Mouse (Mus musculus) c-Kit-positive CD71-negative TER-119-negative erythroid progenitor cells, embryonic 14.5 days (primary cell): Measurements from ENCODE around the gene Otof.

Experiments
- DNase-seq: peaks from one replicate; pipeline ENCODE4 v3.0.0-alpha.2; 2013; ENCODE audit warnings: low read depth

The Otof gene

DNA sequence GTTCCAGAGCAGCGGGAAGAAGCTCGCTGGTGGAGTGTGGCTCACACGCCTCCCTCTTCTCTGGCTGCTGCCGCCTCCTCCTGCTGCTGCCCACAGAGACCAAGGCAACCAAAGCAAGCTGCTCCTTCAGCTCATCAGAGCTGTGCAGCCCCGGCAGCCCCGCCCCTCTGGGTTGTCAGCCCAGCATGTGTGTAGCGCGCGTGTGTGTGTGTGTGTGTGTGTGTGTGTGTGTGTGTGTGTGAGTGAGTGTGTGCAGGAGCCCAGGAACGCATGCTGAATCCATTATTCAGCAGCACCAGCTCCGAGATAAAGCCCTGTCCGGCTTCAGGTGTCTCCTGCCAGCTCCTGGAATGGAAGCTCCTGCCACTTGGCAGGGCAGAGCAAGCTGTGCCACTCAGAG is at the start of gene Otof:
Gene Otof, minus strand, starts transcription at position 112 of the 400 bp plus-strand sequence.
- DNase-seq = no peak

GRCm38 (mm10) chr5:30497299-30497698 is 35.6 kb upstream of the Otof start:
- no peak for DNase-seq

DNA sequence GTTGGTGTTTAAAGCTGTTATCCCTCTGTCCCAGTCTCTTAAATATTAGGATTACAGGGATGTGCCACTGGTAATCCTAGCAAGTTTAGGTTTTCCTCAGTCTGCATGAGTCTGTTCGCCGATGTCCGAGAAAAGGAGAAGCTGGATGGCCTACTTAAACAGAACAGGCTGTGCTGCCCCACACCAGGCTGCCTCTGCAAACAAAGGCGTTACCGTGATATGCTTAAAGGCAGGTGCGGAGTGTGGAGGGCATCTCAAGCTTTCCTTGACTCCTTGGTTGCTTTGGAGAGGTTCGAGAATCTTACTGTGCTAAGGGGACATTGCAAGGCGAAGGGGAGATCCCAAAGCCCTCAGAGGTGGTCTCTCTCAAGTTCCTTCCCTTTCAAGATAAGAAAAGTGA is 35.1 kb upstream of the Otof start:
- DNase-seq = no peak

GRCm38 (mm10) chr5:30495288-30495687 is 33.6 kb upstream of the Otof start:
- no peak for DNase-seq

GRCm38 (mm10) chr5:30494606-30495005 is 32.9 kb upstream of the Otof start:
- no peak for DNase-seq

- DNase-seq = no peak
These were observed 32.0 kb upstream of the Otof start for GRCm38 (mm10) chr5:30493723-30494122.

GRCm38 (mm10) chr5:30490845-30491244 is 29.1 kb upstream of the Otof start:
- DNase-seq = no peak

DNA sequence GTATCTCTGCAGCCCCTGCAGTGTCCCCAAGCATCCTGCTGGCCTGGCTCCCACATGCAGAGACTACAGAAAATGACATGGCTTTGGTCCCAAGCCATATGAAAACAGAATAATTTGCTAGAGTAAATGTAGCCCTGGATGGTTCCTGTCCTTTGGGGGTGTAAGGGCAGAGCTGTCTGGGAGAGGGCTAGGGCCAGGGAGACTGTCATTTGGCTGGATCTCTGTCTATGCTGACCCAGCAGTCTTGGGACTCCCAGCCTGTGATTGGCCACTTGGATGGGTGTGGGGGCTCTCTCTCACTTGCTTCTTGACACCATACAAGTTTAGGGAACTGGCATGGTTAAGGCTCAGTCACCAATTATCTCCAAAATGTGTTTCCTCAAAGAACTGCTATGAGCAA is 28.5 kb upstream of the Otof start:
- DNase-seq = no peak

GRCm38 (mm10) chr5:30485136-30485535 is 23.4 kb upstream of the Otof start:
- no peak for DNase-seq

GRCm38 (mm10) chr5:30484591-30484990 is 22.9 kb upstream of the Otof start:
- DNase-seq = no peak

DNA sequence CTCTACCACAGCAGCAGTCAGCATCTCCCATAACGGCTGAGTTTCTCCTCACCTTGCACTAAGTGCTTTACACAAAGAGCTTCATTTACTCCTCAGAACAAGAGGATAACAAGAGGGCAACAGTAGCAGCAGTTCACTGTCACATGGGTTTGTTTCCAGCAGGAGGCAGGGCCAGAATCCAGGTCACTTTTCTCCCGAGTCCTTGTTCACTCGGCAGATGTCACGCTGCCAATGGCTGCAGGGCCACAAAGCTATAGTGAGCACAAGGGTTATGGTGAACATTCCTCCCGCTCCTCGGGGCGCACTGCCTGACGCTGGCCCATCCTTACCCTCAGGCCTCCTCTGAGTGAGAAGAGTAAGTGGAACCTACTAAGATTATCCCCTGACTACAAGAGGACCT is 21.8 kb upstream of the Otof start:
- no peak for DNase-seq

DNA sequence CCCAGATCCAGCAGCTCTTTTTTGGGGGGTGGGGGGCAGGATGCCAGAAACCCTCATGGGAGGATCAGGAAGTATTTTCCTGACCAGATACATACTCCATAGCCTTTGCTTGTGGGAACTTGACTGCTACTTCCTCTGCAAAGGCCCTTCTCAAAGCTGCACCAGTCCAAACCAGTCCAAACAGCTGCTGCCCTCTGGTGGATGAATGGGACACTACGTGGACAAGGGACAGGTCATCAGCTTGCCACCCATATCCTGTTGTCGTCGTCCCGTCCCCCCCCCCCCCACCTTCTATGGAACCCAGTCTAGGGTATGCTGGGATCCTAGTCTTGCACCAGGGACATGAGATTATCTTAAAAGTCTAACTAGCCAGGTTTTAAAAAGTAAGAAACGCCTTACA is 20.6 kb upstream of the Otof start:
- DNase-seq = peak; percentile 63

DNA sequence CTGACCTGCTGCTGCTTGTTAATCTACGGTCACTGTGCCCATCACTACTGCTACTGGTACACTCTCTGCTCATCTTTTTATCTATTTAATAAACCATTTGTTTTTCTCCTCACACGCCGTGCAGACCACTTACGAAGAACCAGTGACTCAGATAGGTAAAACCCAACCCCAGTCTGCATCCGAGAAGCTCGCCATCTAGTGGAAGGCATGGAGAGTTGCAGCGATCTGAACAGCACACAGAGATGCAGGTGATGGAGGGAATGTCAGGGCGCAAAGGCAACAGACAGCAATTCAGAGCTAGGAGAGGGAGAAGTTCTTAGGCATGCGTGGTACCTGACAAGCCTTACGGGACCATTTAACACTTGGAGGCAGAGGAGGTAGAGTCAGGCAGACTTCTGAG is 14.8 kb upstream of the Otof start:
- peak; percentile 10 for DNase-seq

DNA sequence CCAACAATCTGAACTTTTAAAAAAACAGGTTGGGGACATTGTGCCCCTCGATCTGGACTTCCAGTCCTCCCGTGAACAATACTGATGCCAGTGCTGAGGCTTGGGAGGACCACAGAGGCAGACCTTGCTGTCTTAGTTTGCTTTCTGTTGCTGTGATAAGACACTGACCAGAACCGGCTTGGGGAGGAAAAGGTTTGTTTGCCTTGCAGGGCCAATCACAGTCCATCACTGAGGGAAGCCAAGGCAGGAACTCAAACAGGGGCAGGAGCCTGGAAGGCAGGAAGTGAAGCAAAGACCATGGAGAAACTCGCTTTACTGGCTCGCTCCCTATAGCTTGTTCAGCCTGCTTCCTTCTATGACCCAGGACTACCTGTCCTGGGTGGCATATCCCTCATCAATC is 10.4 kb upstream of the Otof start:
- DNase-seq = no peak

GRCm38 (mm10) chr5:30470454-30470853 is 8.7 kb upstream of the Otof start:
- DNase-seq = no peak

- DNase-seq = no peak
These were observed 4.6 kb upstream of the Otof start for GRCm38 (mm10) chr5:30466315-30466714.

DNA sequence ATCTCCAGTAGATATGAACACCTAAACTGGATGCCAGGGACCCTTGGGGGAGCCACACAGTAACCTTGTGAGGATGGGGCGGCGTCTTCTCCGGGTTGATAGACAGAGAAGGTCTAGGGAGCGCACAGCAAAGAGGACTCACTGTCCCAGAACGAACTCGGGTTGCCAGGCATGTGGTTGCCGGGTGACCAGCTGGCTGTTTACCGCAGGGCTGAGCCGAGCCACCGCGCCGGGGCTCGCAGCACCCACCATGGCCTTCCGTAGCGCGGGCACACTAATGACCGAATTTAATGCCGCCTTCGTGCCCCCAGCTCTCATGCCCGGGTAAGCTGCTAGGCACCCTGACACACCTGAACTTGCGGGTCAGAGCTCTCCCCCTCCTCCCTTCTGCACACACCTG is 4.1 kb upstream of the Otof start, which contains the start of gene 1700001C02Rik:
Gene 1700001C02Rik, plus strand, starts transcription at position 187 of the 400 bp plus-strand sequence.
- DNase-seq = no peak

DNA sequence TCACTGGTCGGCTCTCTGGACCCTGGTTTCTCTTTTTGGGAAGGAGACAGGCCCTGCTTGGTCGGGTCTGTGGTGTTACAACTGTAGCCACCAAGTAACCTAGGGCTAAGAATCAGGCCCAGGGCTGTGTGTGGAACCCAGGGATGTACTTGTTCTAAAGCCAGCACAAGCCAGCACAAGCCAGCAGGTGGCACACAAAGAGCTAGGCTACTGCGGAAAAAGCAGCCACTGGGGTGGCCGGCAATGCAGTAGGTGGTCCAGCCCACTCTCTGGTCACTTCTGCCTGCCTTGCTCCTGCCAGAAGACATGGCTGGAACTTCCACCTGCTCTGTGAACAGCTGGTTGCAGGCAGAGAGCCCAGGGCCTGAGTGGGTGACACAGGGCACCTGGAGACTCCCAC is 1.6 kb downstream of the Otof start:
- no peak for DNase-seq

- DNase-seq = no peak
These were observed 5.7 kb downstream of the Otof start for GRCm38 (mm10) chr5:30456056-30456455.

- DNase-seq = no peak
These were observed 17.3 kb downstream of the Otof start for GRCm38 (mm10) chr5:30444327-30444895.

DNA sequence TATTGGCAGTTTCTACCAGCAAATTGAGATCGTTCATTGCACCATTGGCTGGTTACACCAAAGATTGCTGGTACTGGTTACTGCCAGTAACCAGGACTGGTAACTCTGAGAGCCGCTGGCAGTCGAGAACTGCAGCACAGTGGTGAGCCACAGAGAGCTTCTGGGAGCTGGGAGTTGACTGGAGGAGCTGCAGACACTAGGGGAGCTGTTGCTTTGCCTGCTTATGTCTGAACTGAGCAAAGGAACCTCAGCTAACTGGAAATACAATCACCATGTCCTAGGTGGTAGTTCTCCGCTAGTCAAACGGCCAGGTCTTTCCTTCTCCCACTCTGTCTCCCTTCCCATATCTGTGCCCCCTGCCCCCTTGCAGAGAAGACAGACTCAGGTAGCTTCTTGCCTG is 19.5 kb downstream of the Otof start:
- DNase-seq = no peak

DNA sequence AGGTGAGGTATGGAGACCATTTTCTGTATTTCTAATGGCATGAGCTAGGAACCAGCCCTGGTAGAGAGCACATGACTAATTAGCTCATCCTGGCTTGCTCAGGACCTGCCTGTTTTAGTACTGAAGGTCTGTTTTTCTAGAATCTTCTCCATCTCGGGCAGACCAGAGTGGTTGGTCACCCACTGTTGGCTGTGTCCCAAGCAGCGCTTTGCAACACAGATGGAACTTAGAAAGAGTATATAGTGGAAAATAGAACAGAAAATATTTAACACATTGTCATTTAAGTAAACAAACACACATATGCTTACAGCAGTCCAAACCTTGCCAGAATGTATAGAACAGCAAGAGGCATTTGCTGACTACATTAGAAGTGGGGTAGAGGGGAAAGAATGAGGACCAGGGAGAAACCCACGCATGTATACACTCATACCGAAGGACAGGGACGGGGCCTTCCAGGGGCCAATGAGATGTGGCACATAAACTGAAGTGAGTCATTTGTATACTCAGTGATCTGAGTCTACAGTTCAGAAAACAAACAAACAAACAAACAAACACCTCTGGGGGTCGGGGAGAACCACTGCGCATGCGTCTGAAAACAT is 21.3 kb downstream of the Otof start:
- DNase-seq = no peak

GRCm38 (mm10) chr5:30438931-30439330 is 22.8 kb downstream of the Otof start:
- no peak for DNase-seq

- DNase-seq = no peak
These were observed 34.3 kb downstream of the Otof start for GRCm38 (mm10) chr5:30427406-30427805.
